Mouse (Mus musculus) hindbrain, embryonic 14.5 days (tissue): ENCODE measurements around the gene Pitpnm2. TPM values are rescaled to one million over a fixed set of nuclear protein-coding genes. Genes with fewer than 3 reads are reported as not detected.

Source experiments
- ATAC-seq: fragments of 200-750 bp; cut with Nextera tagmentation; 2 replicates; pipeline ENCODE4 v1.8.0; 2017; ENCODE audit warnings: moderate number of reproducible peaks, mild to moderate bottlenecking, moderate TSS enrichment, moderate library complexity; ENCODE audit not compliant: low FRiP score
- DNase-seq: peaks from one replicate; pipeline ENCODE4 v3.0.0-alpha.2; 2015; ENCODE audit warnings: low spot score
- H3K27ac ChIP-seq: fragments of 300-500 bp; sonication (generic); 2 replicates; pipeline ENCODE4 v1.5.1; 2014; ENCODE audit warnings: mild to moderate bottlenecking, moderate library complexity
- H3K27me3 ChIP-seq: fragments of 300-500 bp; sonication (generic); 2 replicates; pipeline ENCODE4 v1.6.1; 2014; ENCODE audit warnings: mild to moderate bottlenecking, low read length, mixed read lengths; ENCODE audit not compliant: control insufficient read depth, insufficient read depth
- H3K36me3 ChIP-seq: fragments of 300-500 bp; sonication (generic); replicated peaks from 2 replicates; pipeline ENCODE4 v1.6.1; 2014; ENCODE audit not compliant: control insufficient read depth, insufficient read depth
- H3K4me1 ChIP-seq: fragments of 300-500 bp; sonication (generic); replicated peaks from 2 replicates; pipeline ENCODE4 v1.6.1; 2014; ENCODE audit warnings: antibody characterized with exemption, low read length, mixed read lengths; ENCODE audit not compliant: control insufficient read depth, insufficient read depth
- H3K4me2 ChIP-seq: fragments of 300-500 bp; sonication (generic); replicated peaks from 2 replicates; pipeline ENCODE4 v1.6.1; 2014; ENCODE audit warnings: mild to moderate bottlenecking, moderate library complexity
- H3K4me3 ChIP-seq: fragments of 300-500 bp; sonication (generic); replicated peaks from 2 replicates; pipeline ENCODE4 v1.5.1; 2014; ENCODE audit warnings: mild to moderate bottlenecking, low read length
- H3K9ac ChIP-seq: fragments of 300-500 bp; sonication (generic); 2 replicates; pipeline ENCODE4 v1.6.1; 2014
- H3K9me3 ChIP-seq: fragments of 300-500 bp; sonication (generic); 2 replicates; pipeline ENCODE4 v1.6.1; 2016; ENCODE audit warnings: low read length; ENCODE audit not compliant: control insufficient read depth
- WGBS: fragments of 180-500 bp; shearing (Covaris S2); extraction: QIAGEN DNeasy Blood & Tissue Kit; methylation state at CpG from one replicate; pipeline ENCODE4 v1.1.7; 2014; 5-methylcytosine and 5-hydroxymethylcytosine counted together
- polyA plus RNA-seq: library from polyadenylated mRNA; unstranded; fragments of >200 nt; fragmentation: Nextera tagmentation; extraction: Ambion mirVana; gene quantifications from 2 replicates; pipeline ENCODE4 v1.2.1, GENCODE M21; 2014

Pitpnm2 gene
- polyA plus RNA-seq, 1 experiment from 2014 or later, result 13.5 TPM

DNA sequence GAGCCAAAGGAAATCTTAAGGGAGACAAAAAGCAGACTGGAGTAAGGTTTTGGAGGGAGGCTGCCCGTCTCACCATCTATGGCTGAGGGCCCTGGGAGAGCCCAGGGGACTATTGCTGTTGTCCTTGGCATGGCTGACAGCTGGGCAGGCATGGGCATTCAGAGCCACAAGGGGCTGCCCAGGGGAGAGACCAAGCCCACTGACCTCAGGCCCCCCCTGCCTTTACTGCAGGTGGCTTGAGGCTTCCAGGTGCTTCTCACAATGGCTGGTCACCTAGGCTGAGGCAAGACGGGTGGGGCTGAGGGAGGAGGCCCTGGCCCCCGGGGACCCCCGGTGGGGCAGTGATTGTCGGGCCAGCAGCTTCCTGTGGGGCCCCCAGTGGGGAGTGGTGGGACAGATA, 130.4 kb downstream of the Pitpnm2 start:
- Histone ChIP-seq H3K4me1 (peaks cover 11% of the 10 kb centered on the region), H3K9me3 (no peaks in the 10 kb centered on the region), H3K4me2 (no peak overlapping the region), H3K9ac (no peak overlapping the region), H3K4me3 (no peak overlapping the region), H3K27me3 (no peaks in the 10 kb centered on the region), H3K27ac (no peak overlapping the region), H3K36me3 (peaks cover 75% of the 10 kb centered on the region)
- DNase-seq, result no peak
- WGBS, result 74% methylated on average over 5 of the region's 5 CpGs
- no peak for ATAC-seq

GRCm38 (mm10) chr5:124115990-124116845, 133.3 kb downstream of the Pitpnm2 start, which contains the start of gene Arl6ip4:
Arl6ip4 (plus strand) TSS chr5:124116089.
- Histone ChIP-seq H3K4me1 (peaks cover 25% of the 10 kb centered on the region), H3K36me3 (peaks cover 52% of the 10 kb centered on the region), H3K9ac (peak within 1 kb of the TSS; percentile 93), H3K4me2 (peak within 1 kb of the TSS; percentile 93), H3K27ac (peak within 1 kb of the TSS; percentile 85), H3K4me3 (peak within 1 kb of the TSS; percentile 85), H3K27me3 (no peaks in the 10 kb centered on the region), H3K9me3 (no peaks in the 10 kb centered on the region)
- ATAC-seq (peak; percentile 5; the same call in 1 of the 2 replicates), DNase-seq (peak; percentile 82)
- WGBS, result 2% methylated on average over 64 of the region's 64 CpGs

- Histone ChIP-seq H3K4me1 (peaks cover 27% of the 10 kb centered on the region), H3K9ac (peak overlapping the region; percentile 93), H3K9me3 (no peaks in the 10 kb centered on the region), H3K4me3 (peak overlapping the region; percentile 85), H3K36me3 (peaks cover 45% of the 10 kb centered on the region), H3K27me3 (no peaks in the 10 kb centered on the region), H3K4me2 (peak overlapping the region; percentile 93), H3K27ac (peak overlapping the region; percentile 85)
- DNase-seq (no peak), ATAC-seq (no peak)
- 23% methylated on average over 7 of the region's 7 CpGs for WGBS
These were observed 134.0 kb downstream of the Pitpnm2 start for GRCm38 (mm10) chr5:124115531-124115930.

DNA sequence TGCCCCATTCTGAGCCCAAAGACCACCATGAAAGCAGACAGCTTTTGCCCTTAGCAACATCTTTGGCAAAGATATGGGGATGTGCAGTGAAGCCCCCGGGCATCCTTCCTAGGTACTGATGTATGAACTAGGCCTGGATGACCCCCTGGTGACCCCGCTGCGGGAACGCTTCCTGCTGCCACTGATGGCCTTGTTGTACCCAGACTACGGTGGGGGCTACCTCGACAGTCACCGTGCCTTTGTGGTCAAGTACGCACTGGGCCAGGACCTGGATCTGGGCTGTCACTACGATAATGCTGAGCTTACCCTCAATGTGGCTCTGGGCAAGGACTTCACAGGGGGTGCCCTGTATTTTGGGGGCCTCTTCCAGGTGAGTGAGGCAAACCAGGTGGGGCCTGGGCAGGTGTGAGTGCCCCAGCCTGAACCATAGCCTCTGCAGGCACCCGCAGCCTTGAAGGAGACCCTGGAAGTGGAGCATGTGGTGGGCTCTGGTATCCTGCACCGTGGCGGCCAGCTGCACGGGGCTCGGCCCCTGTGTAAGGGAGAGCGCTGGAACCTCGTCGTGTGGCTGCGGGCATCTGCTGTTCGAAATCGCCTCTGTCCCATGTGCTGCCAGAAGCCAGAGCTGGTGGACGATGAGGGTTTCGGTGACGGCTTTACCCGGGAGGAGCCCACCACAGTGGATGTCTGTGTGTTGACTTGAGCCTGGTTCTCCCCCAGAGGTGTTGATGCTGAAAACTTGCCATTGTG, 135.1 kb downstream of the Pitpnm2 start:
- H3K4me1 ChIP-seq, result peaks cover 27% of the 10 kb centered on the region

GRCm38 (mm10) chr5:124113030-124113429, 136.5 kb downstream of the Pitpnm2 start:
- peak overlapping the region; percentile 95 for H3K4me2 ChIP-seq
- H3K4me3 ChIP-seq, result peak overlapping the region; percentile 89
- peak; percentile 25 for DNase-seq
- H3K36me3 ChIP-seq, result peaks cover 20% of the 10 kb centered on the region
- H3K9ac ChIP-seq, result peak overlapping the region; percentile 81
- H3K9me3 ChIP-seq, result no peaks in the 10 kb centered on the region
- peak overlapping the region; percentile 97 for H3K27ac ChIP-seq
- H3K27me3 ChIP-seq, result no peaks in the 10 kb centered on the region
- H3K4me1 ChIP-seq, result peaks cover 27% of the 10 kb centered on the region
- ATAC-seq, result no peak
- WGBS, result 14% methylated on average over 14 of the region's 14 CpGs

More for the DNA sequence above, 135.1 kb downstream of the Pitpnm2 start:
- H3K36me3 ChIP-seq, result peaks cover 35% of the 10 kb centered on the region
- no peak overlapping the region for H3K4me2 ChIP-seq
- no peak overlapping the region for H3K9ac ChIP-seq
- no peaks in the 10 kb centered on the region for H3K9me3 ChIP-seq
- no peaks in the 10 kb centered on the region for H3K27me3 ChIP-seq
- WGBS, result 91% methylated on average over 24 of the region's 24 CpGs
- H3K4me3 ChIP-seq, result no peak overlapping the region
- ATAC-seq, result no peak
- no peak for DNase-seq
- no peak overlapping the region for H3K27ac ChIP-seq

- Histone ChIP-seq H3K9ac (peak overlapping the region; percentile 81), H3K27me3 (no peaks in the 10 kb centered on the region), H3K36me3 (peaks cover 15% of the 10 kb centered on the region), H3K4me2 (peak overlapping the region; percentile 95), H3K9me3 (no peaks in the 10 kb centered on the region), H3K4me1 (peaks cover 27% of the 10 kb centered on the region), H3K27ac (peak overlapping the region; percentile 97), H3K4me3 (peak overlapping the region; percentile 89)
- no peak for ATAC-seq
- peak; percentile 34 for DNase-seq
- under 1% methylated on average over 18 of the region's 18 CpGs for WGBS
These were observed 137.0 kb downstream of the Pitpnm2 start for GRCm38 (mm10) chr5:124112531-124112930.

DNA sequence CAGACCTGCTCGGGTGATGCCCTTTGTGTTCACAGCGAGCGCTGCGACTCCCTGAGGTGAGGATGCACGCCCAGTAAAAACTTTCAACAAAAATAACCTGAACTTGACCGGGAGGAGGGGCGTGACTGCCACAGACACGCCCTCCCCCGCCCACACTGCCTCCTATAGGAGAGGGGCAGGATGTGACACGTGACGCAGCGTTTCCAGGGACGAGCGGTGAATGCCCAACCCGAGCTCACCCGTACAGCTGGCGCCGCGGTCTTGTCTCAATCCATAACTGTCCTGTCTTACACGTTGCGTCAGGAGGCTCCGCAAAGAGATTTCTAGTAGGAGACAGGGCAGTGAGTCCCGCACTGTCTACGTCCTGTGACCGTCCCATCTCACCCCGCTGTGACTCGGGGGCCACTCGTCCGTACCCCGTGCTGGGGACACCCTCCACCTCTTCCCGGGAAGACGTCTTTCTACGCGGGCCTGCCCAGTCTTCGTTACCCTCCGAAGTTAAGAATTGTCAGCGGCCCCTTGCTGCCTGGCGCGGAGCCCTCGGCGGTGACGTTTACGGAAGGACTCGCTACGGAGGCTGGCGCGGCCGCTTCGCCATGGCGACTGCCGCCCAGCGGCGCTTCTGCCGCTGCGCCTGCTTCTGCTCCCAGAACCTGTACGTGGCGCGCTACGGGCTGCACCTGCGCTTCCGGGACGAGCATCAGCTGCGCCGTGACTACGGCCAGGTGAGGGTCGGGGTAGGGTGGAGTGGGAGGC, 137.6 kb downstream of the Pitpnm2 start, which contains the start of gene Ogfod2:
TSS of gene Ogfod2 (plus strand) at position 556 of the 756 bp plus-strand sequence.
- Histone ChIP-seq H3K4me3 (peak within 1 kb of the TSS; percentile 89), H3K27me3 (no peaks in the 10 kb centered on the region), H3K27ac (peak within 1 kb of the TSS; percentile 97), H3K36me3 (peaks cover 12% of the 10 kb centered on the region), H3K4me2 (peak within 1 kb of the TSS; percentile 95), H3K9ac (peak within 1 kb of the TSS; percentile 81), H3K4me1 (peaks cover 23% of the 10 kb centered on the region), H3K9me3 (no peaks in the 10 kb centered on the region)
- ATAC-seq (peak; percentile 97), DNase-seq (peak; percentile 99)
- WGBS, result 2% methylated on average over 66 of the region's 66 CpGs

GRCm38 (mm10) chr5:124111077-124111741, 138.4 kb downstream of the Pitpnm2 start:
- Histone ChIP-seq H3K4me1 (peaks cover 17% of the 10 kb centered on the region), H3K36me3 (peaks cover 12% of the 10 kb centered on the region), H3K27ac (peak overlapping the region; percentile 97; the same call in 1 of the 2 replicates), H3K27me3 (no peaks in the 10 kb centered on the region), H3K9ac (peak overlapping the region; percentile 81), H3K9me3 (no peaks in the 10 kb centered on the region), H3K4me3 (peak overlapping the region; percentile 89), H3K4me2 (peak overlapping the region; percentile 95)
- DNase-seq (peak; percentile 41), ATAC-seq (no peak)
- 23% methylated on average over 17 of the region's 17 CpGs for WGBS
